Mouse (Mus musculus) cerebellum, adult 9-10 months (tissue): ENCODE results near the gene Ear2.
"Not testable (repeated sequence)": the region's sequence is repeated elsewhere in the genome, so short reads cannot be mapped to it uniquely, and the experiment has no call there.

Source experiments
- DNase-seq: peaks from one replicate; pipeline ENCODE4 v3.0.0; 2022

The Ear2 gene

DNA sequence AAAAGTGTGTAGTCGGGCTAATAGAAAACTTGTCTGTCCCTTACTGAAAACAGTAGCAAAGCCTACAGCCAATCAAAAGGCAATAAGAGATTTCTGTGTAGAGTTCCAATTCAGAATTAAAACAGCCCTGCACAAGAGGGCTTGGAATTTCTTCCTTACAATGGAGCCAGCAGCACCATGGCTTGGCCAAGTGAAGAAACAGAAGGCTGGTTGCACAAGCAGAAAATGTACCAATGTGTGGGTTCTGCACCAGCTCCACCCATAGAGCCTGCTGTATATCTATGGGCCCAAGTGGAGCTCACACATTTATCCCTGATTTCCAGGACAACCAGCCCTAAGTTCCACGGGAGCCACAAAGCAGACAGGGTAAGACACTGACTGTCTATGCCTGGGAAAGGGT lies at the start of gene Ear2:
Gene Ear2, plus strand, starts transcription at position 301 of the 400 bp plus-strand sequence.
- not testable (repeated sequence) for DNase-seq

- DNase-seq = not testable (repeated sequence)
These were observed 34.6 kb upstream of the Ear2 start for GRCm38 (mm10) chr14:44067879-44068278.

DNA sequence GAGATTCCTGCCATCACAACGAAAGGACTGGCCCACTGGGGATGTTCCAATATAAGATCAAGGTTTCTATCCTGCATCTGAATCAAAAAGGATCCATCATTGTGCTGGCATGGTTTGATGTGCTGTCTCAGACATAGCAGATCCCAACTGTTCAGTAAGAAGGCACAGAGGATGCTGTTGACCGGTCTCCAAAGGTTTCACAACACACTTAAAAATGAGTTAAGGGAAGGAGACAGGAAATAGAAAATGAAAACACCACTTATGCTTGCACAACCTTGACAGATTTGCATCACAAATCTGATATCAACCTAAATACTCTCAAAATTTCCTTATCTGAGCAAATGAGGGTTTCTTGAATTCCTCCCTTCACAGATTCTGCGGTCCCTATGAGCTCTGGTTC lies 31.9 kb upstream of the Ear2 start:
- not testable (repeated sequence) for DNase-seq

- DNase-seq = not testable (repeated sequence)
These were observed 24.6 kb upstream of the Ear2 start for GRCm38 (mm10) chr14:44077785-44078341.

GRCm38 (mm10) chr14:44086588-44086987 lies 15.9 kb upstream of the Ear2 start:
- not testable (repeated sequence) for DNase-seq

GRCm38 (mm10) chr14:44087535-44087934 lies 14.9 kb upstream of the Ear2 start:
- DNase-seq = not testable (repeated sequence)

DNA sequence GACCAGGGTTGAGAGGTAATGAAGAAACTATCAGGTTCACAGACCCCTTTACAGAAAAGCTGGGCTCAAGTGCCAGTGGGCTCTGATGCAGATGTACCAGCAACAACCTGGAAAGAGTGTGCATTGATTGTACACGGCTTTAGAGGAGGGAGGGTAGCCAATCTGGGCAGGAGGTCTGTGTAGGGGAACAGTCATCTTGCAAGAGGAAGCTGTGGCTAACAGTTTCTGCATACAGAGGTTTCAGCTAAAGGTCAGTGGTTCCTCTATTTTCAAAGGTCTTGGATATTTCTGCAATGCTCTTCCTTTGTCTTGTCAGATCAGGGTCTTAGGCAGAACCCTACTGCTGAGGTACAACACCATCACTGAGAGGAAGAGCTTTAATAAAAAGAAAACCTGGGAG lies 10.9 kb upstream of the Ear2 start:
- DNase-seq = not testable (repeated sequence)

- not testable (repeated sequence) for DNase-seq
These were observed 8.0 kb upstream of the Ear2 start for GRCm38 (mm10) chr14:44094445-44094844.

GRCm38 (mm10) chr14:44100030-44100429 lies 2.4 kb upstream of the Ear2 start:
- DNase-seq = not testable (repeated sequence)

DNA sequence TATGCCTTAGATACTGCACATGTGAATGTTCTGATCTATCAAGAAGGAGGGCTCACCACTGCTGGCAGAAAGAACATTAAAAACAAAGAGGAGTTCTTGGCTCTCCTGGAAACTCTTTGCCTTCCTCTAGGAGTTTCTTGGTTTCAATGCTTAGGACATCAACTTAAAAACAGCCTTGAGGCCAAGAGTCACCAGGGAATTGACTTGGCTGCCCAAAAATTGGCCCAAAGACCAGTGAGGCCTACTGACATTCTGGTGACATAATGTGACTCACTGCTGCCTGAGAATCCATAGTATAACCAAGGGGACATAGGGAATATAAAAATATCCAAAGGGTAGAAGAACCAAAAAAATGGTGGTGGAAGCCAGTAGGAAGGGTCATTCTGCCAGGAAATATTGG lies 8.5 kb downstream of the Ear2 start:
- DNase-seq = no peak

DNA sequence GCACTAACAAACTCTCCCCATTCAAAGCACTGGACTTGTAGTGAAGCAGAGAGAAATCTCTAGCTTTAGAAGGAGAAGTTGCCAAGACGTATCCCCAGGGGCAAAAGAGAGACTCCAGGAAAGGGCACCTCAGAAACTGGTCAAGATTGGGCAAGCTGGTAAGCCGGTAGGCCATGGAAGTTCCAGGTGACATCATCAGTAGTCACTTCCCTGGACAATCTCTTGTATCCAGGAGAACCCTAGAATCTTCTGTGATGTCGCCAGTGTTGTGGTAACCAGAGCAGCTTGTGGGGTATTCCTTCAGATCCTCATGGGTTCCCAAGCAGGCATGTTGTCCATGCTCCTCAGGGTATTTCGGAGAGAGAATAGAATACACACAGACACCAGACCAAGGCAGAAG lies 21.1 kb downstream of the Ear2 start, which contains the start of gene Gm3327:
Gene Gm3327, plus strand, starts transcription at position 301 of the 400 bp plus-strand sequence.
- not testable (repeated sequence) for DNase-seq
